In genomic region chr19:55806434-55807193, GRCm38 (mm10) we compare ENCODE assay signal across 10 mouse cellular contexts.
DNase-seq lines count a peak whose midpoint lies in the region; TF ChIP-seq lines count a peak whose summit lies in the region.
"Had no signal": no experiment of that assay in that cellular context is flagged by ENCODE, and none has a peak within 500 bp of the region (broad histone marks: within the 10 kb centered on the region; RNA-seq: fewer than 3 reads in every experiment).

No protein-coding gene starts in this region.

- no peak for DNase-seq in heart, embryonic 10.5 days (ENCODE audit: low spot score)
- no peak for DNase-seq in heart, adult 8-10 months (ENCODE audit: low spot score)
- DNase-seq in embryo, embryonic 11 days, result peak; percentile 31
- peak; percentile 51 for DNase-seq in kidney, adult 11 months
- peak; percentile 59 for DNase-seq in lung, postnatal 36 days
- no peak for DNase-seq in thymus, adult 2 months
- no peak for DNase-seq in left cerebral cortex, adult 2 months (ENCODE audit: extremely low spot score in 1 of 2, low spot score in 2 of 2)
- DNase-seq in layer of hippocampus, adult 9-11 months, result no peak
- DNase-seq: cerebellum, adult 8-10 months had no signal

- H3K9me3 ChIP-seq in heart, embryonic 10.5 days, result no peaks in the 10 kb centered on the region

- no peak for TF ChIP-seq CTCF in thymus, adult 2 months (IDR thresholded peaks at IDR 0.05; ENCODE audit: borderline replicate concordance, control insufficient read depth, extremely low read depth, insufficient read depth, low read length, poor library complexity)
- no peak for TF ChIP-seq CTCF in left cerebral cortex, adult 2 months (IDR thresholded peaks at IDR 0.05)

- peaks cover 33% of the 10 kb centered on the region for H3K4me1 ChIP-seq in heart, embryonic 10.5 days
- no peaks in the 10 kb centered on the region for H3K4me1 ChIP-seq in thymus, adult 2 months (replicated peaks; ENCODE audit: control insufficient read depth, insufficient read depth, low read length)

- no peak for TF ChIP-seq POLR2A in thymus, adult 2 months (IDR thresholded peaks at IDR 0.05; ENCODE audit: control insufficient read depth, extremely low read depth, insufficient read depth, low read length, poor library complexity)

- H3K27ac ChIP-seq in heart, embryonic 10.5 days, result 0 out of 2 replicates have a peak overlapping the region, but pooled peaks have one; percentile 13
- no peak overlapping the region for H3K27ac ChIP-seq in thymus, adult 2 months (ENCODE audit: control insufficient read depth, insufficient read depth, low read length)
- H3K27ac ChIP-seq in left cerebral cortex, adult 2 months, result no peak overlapping the region

- intact Hi-C loops in left cerebral cortex, adult 2 months (cut with DNase I), result loop anchor here (5.0 kb wide), 1 partner anchor 49 kb away; no protein-coding TSS in a partner anchor

- H3K36me3 ChIP-seq in heart, embryonic 10.5 days, result 0 out of 2 replicates have a peak, but pooled peaks cover 2% of the 10 kb centered on the region
- H3K36me3 ChIP-seq in thymus, adult 2 months (ENCODE audit: control insufficient read depth, insufficient read depth, low read length), result no peaks in the 10 kb centered on the region
- H3K36me3 ChIP-seq: G1E had no signal

- no peak overlapping the region for H3K4me3 ChIP-seq in heart, embryonic 10.5 days
- H3K4me3 ChIP-seq in thymus, adult 2 months (ENCODE audit: control insufficient read depth, insufficient read depth, low read length), result no peak overlapping the region
- no peak overlapping the region for H3K4me3 ChIP-seq in left cerebral cortex, adult 2 months

- 57% methylated on average over 12 of the region's 12 CpGs for WGBS in heart, embryonic 10.5 days
- 89% methylated on average over 12 of the region's 12 CpGs for WGBS in thymus, adult 2 months

- no peaks in the 10 kb centered on the region for H3K27me3 ChIP-seq in heart, embryonic 10.5 days (ENCODE audit: insufficient read depth, poor library complexity, severe bottlenecking)
- no peaks in the 10 kb centered on the region for H3K27me3 ChIP-seq in thymus, adult 2 months (ENCODE audit: control insufficient read depth, insufficient read depth, low read length)

Comparison
In these comparisons a context has a peak if more than half of its experiments do, and no peak if none do; other contexts are left out.
1. DNase-seq: peak in embryo, embryonic 11 days (single experiment), kidney, adult 11 months (single experiment) and lung, postnatal 36 days (single experiment); none in heart, embryonic 10.5 days (single experiment), heart, adult 8-10 months (single experiment), thymus, adult 2 months (single experiment), left cerebral cortex, adult 2 months (0 of 2) and layer of hippocampus, adult 9-11 months (single experiment).